Mouse (Mus musculus): ENCODE results near the gene Loxl4.

DNA sequence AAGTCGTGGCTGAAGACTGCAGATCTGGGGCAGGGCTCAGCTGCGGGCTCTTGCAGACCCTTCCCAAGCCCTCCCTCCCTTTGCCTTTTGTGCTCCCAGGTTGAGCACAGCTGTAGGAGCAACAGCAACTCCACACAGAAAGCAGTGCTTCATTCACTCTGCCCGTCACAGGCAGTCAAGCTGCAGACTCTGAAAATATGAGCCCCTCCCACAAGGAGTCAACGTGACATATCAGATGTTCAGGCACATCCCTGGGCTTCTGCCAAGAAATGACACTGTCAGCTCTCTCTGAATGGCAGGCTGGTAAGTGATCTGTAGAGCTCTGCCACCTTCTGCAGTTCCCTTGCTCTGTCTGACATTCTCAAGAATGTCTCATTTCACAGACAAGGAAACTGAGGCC is 45.2 kb upstream of the Loxl4 start:
- no peak for TF ChIP-seq MEF2A (IDR thresholded peaks at IDR 0.05; ENCODE audit: extremely low read depth, insufficient replicate concordance, low read depth, low read length, poor library complexity, severe bottlenecking)
- TF ChIP-seq CTCF (IDR thresholded peaks at IDR 0.05 in 2 of 3, conservative IDR thresholded peaks at IDR 0.05 in 1 of 3; ENCODE audit: control insufficient read depth in 1 of 3, insufficient read depth in 1 of 3, low read depth in 2 of 3, low read length in 3 of 3, poor library complexity in 1 of 3, severe bottlenecking in 1 of 3): no peak
- TF ChIP-seq ZNF384 (IDR thresholded peaks at IDR 0.05; ENCODE audit: low read depth, low read length): no peak
- no peak for TF ChIP-seq MAFK (IDR thresholded peaks at IDR 0.05; ENCODE audit: borderline replicate concordance, low read depth, low read length)

All from MEL (cell line).